Mouse (Mus musculus) spleen, postnatal 14 days (tissue): ENCODE data around the gene Scnn1b.

Experiments
- DNase-seq, 2 experiments: peaks; one replicate each; pipeline ENCODE4 v3.0.0; 2021 to 2022; ENCODE audit warnings: low spot score in 2 of 2

Gene Scnn1b

GRCm38 (mm10) chr7:121912250-121912649, 47.4 kb downstream of the Scnn1b start:
- no peak for DNase-seq

DNA sequence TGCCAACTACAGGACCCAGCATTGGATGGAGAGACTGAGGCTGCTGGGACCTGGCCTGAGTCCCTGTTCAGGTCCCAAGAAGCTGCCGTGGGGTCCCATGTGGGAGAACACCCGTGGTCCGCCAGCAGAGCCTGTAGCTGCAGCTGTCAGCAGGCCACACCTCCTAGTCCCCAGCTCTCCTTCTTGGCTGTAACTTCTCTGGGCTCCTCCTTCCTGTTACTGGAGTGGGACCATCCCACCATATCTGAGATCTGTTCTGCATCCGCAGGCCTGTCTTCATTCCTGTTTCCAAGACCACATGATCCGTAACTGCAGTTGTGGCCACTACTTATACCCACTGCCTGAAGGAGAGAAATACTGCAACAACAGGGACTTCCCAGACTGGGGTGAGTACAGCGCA, 49.1 kb downstream of the Scnn1b start:
- no peak for DNase-seq

DNA sequence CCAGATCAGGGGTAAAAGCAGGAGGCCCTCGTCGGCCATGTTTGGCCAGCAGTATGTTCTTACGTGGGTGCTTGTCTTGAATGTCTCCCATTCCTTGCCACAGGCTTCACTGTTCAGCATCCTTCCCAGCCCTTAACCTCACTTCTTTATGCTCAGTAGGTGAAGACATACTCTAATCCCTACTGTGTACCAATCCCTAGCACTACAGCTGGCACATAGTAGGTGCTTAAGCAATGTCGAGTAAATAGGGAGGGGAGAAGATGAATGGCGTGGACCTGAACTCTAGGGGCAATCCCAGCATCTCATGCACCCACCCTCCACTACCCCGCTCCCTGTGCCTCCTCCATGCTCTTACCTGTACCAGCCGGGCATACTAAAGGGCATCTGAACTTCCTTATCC, 59.5 kb downstream of the Scnn1b start:
- DNase-seq, result no peak

DNA sequence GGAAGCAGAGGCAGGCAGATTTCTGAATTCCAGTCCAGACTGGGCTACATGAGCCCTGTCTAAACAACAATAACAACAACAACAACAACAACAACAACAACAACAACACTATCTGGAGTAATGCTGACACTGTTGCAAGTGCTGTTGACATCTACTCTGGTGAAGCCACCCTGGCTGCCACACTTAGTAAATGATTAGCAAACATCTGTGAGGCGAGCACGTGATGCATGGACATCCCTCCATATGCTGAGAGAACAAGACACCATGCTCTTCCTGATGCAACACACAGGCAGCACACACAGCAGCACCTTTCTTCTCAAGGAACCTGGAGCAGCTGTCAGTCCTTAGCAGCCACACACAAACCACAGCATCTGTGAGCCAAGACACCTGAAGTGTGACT, 63.0 kb downstream of the Scnn1b start:
- no peak for DNase-seq

DNA sequence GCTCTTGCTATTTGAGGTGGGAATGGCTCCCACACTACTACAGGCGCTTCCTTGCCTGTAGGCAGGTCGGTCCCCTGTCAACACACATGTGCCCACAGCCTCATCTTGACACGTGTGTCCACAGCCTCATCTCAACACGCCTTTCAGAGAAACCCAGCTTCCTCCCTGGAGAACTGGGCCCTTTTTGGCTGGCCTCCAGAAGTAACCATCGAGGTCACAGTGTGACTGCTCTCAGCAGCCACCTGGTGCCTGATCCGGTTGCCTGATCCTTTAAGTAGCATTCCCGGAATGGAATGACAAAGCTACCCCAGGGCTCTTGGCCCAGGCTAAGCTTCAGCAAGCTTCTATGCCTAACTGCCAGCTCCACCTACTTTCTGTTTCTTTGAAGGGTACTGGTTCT, 66.4 kb downstream of the Scnn1b start:
- DNase-seq, result no peak

GRCm38 (mm10) chr7:121933675-121934074, 68.8 kb downstream of the Scnn1b start:
- no peak for DNase-seq

DNA sequence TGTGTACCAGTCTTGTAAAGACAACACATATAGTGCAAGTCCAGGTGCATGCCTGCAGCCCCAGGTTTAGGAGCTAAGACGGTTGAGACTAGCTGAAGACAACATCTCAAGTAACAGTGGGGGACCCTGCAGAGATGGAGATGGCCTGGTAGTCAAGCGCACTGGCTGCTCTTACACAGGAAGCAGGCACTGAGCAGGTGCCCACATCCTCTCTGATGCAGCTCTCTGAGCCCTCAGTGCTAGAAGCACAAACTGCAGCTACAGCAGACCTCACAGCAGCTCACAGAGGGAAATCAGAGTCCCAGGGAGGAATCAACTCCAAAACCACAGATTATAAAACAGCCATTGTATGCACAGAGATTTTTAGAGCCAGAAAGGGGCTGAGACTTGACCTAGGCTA, 69.5 kb downstream of the Scnn1b start:
- no peak for DNase-seq

DNA sequence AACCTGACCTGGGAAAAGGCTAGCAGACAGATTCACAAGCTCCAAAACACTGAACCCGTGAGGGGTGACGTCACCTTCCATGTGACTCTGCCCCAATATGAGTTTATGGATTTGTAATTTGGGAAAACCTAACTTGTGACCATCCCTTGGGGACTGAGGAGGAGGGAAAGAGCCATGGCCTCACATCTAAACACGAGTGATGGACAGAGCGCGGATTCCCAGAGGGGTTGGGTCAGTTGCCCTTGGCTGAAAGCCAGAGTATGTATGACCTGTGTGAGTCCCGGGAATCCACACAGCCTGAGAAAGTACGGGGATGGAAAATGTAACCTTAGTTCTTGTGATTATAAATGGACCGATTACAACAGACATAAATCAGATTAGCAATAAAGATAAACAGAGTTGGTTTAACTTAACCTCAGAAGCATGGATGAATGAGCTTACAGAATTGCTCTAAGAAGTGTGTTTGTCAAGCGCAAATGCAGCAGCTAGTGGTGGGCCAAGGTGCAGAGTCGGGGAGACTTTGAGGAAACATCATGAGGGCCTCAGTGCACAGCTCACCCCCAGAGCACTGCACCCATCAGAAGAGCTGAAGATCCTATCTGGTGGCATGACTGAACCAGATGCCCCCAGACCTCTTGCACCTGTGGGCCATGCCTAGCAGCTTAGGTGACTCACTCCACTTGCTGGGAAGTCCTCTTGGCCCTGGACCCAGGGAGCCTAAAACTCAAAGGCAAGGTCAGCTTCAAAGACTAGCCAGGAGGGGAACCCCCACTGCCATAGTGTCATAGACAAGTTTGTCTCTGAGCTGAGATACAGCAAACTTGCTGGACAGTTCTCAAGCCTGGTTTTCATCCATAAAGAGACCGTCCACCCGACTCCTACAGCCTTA, 71.3 kb downstream of the Scnn1b start:
- DNase-seq, result no peak

GRCm38 (mm10) chr7:121936861-121937630, 72.2 kb downstream of the Scnn1b start:
- DNase-seq, result no peak

- no peak for DNase-seq
These were observed 73.5 kb downstream of the Scnn1b start for GRCm38 (mm10) chr7:121938124-121938891.

DNA sequence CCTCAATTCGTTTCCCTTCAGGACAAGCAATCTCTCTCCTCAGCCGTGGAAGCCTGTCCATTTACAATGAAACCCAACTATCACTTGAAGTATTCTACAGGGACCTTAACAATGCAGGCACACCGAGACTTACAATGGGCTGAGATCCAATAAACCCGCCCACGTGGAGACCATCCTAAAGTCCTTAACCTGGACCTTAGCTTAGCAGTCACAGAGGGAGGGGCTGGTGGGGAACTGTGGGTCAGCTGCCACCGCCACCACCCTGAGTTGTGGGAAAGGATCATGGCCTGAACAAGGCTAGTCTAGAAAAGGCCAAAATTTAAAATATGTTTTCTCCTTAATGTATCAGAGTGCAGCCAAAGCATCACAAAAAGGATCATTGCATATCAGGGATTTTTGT, 74.4 kb downstream of the Scnn1b start:
- DNase-seq, result no peak

DNA sequence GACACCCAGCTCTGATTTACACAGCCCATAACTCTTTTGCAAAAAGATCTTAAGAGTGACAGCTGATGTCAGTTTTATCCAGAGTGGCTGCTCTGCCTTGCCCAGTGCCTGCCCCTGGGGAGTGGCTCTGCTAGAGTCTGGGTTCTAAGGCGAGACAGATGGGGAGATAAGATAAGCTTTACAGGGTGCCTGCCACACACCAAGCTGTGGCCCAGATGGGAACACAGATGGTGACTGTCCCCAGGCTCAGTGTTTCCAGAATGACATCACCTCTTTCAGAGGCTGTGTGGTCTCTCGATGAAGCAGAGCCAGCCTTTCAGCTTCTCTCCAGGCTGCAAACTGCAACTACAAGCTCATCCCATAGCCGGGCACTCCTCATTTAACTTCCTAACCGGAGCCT, 74.9 kb downstream of the Scnn1b start:
- DNase-seq, result no peak

- DNase-seq, result no peak
These were observed 76.2 kb downstream of the Scnn1b start for GRCm38 (mm10) chr7:121941016-121941415.

DNA sequence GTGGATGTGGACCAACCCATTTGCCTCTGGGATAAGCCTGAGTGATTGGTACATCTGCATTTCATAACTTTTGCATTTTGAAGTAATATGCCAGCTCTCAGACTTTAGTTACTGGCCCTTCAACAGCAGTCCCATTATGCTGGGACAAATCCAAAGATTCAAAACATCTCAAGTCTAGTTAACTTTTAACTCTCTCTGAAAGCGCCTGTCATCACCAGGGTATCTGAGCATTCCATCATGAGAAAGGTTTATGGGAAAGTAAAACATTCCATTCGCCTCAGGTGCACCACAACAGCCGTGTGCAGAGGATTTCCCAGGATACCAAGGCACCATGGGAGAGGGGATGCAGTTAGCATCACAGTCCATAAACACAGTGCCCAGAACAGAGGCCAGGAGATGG, 76.8 kb downstream of the Scnn1b start:
- DNase-seq, result no peak

DNA sequence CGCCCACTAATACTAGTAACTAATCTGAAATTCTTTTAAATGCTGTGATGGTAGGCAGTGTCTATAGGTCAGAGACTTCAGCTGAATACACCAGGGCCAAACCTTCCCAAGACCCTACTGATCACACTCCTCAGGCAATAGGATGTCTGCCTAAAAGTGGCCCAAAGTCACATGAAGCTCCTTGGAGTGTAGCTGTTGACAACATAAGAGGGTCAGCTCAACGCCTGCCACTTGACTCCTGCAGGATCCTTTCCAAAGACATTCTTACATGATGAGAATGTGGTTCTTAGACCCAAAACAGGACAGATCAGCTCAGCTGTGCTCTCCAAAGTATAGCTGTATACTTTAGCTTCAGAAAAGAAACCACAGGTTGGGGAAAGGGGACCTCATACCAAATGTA, 77.5 kb downstream of the Scnn1b start:
- DNase-seq, result no peak

DNA sequence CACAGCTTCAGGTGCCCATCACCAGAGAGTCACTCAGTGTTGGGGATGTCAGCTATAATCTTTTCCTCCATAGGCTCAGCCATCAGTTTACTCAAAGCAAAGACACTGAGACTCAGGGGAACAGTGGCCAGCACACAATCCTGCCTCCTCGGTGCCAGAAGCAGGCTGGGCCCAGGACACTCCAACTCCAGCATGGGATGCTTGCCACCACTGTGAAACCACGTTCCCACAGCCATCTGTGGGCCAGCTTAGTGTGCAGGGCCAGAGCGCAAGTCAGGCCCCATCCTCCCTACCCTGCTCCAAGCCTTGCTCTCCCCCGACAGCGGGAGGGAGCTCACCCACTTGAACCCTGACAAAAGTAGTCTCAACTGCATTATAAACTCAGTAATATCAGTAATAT, 81.4 kb downstream of the Scnn1b start:
- no peak for DNase-seq

GRCm38 (mm10) chr7:121947513-121947912, 82.7 kb downstream of the Scnn1b start:
- DNase-seq, result no peak

DNA sequence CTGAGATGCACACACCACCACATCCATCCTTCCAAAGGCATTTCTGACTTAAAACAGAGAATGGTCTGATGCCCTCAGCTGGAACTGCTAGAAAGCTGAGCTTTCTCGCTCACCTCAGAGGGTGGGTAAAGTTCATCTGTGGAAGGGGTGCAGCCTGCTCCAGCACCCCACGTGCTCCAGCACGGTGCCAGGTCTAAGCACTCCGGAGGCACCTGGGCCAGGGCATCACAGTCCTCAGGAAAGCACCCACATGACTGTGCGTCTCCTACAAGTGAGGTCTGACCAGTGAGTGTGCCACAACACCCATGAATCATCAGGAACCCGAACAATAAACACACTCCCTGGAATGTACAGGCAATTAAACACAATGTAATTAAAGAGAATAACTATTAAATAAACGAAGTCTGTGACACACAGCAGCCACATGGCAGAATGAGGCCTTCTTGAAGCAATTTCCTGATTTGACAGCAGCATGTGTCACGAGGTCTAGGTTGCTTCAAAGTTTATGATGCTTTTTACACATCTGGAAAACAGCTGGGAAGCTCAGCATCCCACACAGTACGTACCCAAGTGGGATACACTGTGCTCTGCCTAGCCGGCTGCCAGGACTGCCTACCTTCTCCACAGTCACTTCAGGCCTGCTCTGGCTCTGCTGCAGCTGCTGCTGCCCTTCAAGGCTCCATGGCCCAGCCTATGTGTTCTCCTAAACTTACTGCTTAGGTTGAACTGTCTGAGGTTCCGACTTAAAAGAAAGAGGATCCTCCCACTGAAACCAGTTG, 90.2 kb downstream of the Scnn1b start:
- no peak for DNase-seq

GRCm38 (mm10) chr7:121955802-121956201, 91.0 kb downstream of the Scnn1b start:
- no peak for DNase-seq

- no peak for DNase-seq
These were observed 97.2 kb downstream of the Scnn1b start for GRCm38 (mm10) chr7:121961913-121962570.

DNA sequence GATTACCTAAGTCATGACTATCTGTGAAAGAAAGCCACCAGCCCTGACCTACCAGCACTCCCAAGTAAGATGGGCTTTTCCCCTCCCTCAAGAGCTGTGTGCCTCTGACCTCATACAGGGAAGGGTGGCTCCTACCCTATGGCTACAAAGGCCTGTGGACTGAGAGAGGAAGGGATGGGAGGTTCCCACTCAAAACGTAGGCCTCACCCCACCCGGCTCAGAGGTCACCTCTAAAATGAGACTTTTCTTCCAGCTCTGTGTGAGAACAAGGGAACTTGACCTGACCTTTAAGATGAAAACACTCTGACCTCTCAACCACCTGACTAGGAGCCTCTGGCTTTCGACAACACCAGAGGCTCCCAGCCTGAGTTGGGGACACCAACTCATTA, 97.7 kb downstream of the Scnn1b start:
- DNase-seq, result no peak
